Mouse (Mus musculus) intestine, embryonic 14.5 days (tissue): ENCODE measurements around the gene Calcb. TPM values are rescaled to one million over a fixed set of nuclear protein-coding genes. Genes with fewer than 3 reads are reported as not detected.
"Not testable (repeated sequence)": the region's sequence is repeated elsewhere in the genome, so short reads cannot be mapped to it uniquely, and the experiment has no call there.

Experiments used
- ATAC-seq: fragments of 200-750 bp; cut with Nextera tagmentation; replicated peaks from 2 replicates; pipeline ENCODE4 v1.8.0; 2017; ENCODE audit warnings: low read depth, moderate number of reproducible peaks, moderate TSS enrichment, moderate library complexity; ENCODE audit not compliant: low FRiP score, low TSS enrichment
- DNase-seq: peaks from one replicate; pipeline ENCODE4 v3.0.0-alpha.2; 2018; ENCODE audit warnings: low spot score
- H3K27ac ChIP-seq: fragments of 300-500 bp; sonication (generic); 2 replicates; pipeline ENCODE4 v1.5.1; 2014; ENCODE audit warnings: low read depth, mild to moderate bottlenecking, control low read depth
- H3K27me3 ChIP-seq: fragments of 300-500 bp; sonication (generic); replicated peaks from 2 replicates; pipeline ENCODE4 v1.6.1; 2014; ENCODE audit warnings: low read length, control low read depth; ENCODE audit not compliant: control insufficient read depth, insufficient read depth
- H3K36me3 ChIP-seq: fragments of 300-500 bp; sonication (generic); 2 replicates; pipeline ENCODE4 v1.6.1; 2014; ENCODE audit warnings: low read length, control low read depth; ENCODE audit not compliant: control insufficient read depth, insufficient read depth
- H3K4me1 ChIP-seq: fragments of 300-500 bp; sonication (generic); replicated peaks from 2 replicates; pipeline ENCODE4 v1.6.1; 2014; ENCODE audit warnings: low read length, control low read depth, mixed read lengths; ENCODE audit not compliant: control insufficient read depth, insufficient read depth
- H3K4me2 ChIP-seq: fragments of 300-500 bp; sonication (generic); 2 replicates; pipeline ENCODE4 v1.6.1; 2014; ENCODE audit warnings: low read length
- H3K4me3 ChIP-seq: fragments of 300-500 bp; sonication (generic); 2 replicates; pipeline ENCODE4 v1.5.1; 2014; ENCODE audit warnings: low read depth, low read length, control low read depth, mixed read lengths
- H3K9ac ChIP-seq: fragments of 300-500 bp; sonication (generic); 2 replicates; pipeline ENCODE4 v1.6.1; 2014; ENCODE audit warnings: mild to moderate bottlenecking, low read length
- H3K9me3 ChIP-seq: fragments of 300-500 bp; sonication (generic); 2 replicates; pipeline ENCODE4 v1.6.1; 2016; ENCODE audit warnings: low read length, control low read depth; ENCODE audit not compliant: control insufficient read depth
- WGBS: fragments of 180-500 bp; shearing (Covaris S2); extraction: QIAGEN DNeasy Blood & Tissue Kit; methylation state at CpG from one replicate; pipeline ENCODE4 v1.1.7; 2014; 5-methylcytosine and 5-hydroxymethylcytosine counted together
- polyA plus RNA-seq: library from polyadenylated mRNA; unstranded; fragments of >200 nt; fragmentation: Nextera tagmentation; extraction: Ambion mirVana; gene quantifications from 2 replicates; pipeline ENCODE4 v1.2.1, GENCODE M21; 2014

Gene Calcb
- polyA plus RNA-seq, 1 experiment from 2014 or later = 1.3 TPM

GRCm38 (mm10) chr7:114719381-114720131 lies 1.1 kb downstream of the Calcb start:
- Histone ChIP-seq H3K9ac (no peak overlapping the region), H3K36me3 (no peaks in the 10 kb centered on the region), H3K9me3 (no peaks in the 10 kb centered on the region), H3K4me1 (peaks cover 4% of the 10 kb centered on the region; the same call in 1 of the 2 replicates), H3K27ac (no peak overlapping the region), H3K4me2 (peak overlapping the region; percentile 36), H3K27me3 (peaks cover 39% of the 10 kb centered on the region), H3K4me3 (peak overlapping the region; percentile 1; the same call in 1 of the 2 replicates)
- DNase-seq = peak; percentile 66
- ATAC-seq = peak; percentile 66; the same call in 1 of the 2 replicates
- 4% methylated on average over 17 of the region's 17 CpGs for WGBS

GRCm38 (mm10) chr7:114729696-114730095 lies 11.3 kb downstream of the Calcb start:
- H3K9ac ChIP-seq, H3K4me1 ChIP-seq, H3K27me3 ChIP-seq, ATAC-seq, H3K4me3 ChIP-seq, H3K27ac ChIP-seq, H3K36me3 ChIP-seq, H3K4me2 ChIP-seq, H3K9me3 ChIP-seq: not testable (repeated sequence)
- peak; percentile 47 for DNase-seq
- WGBS = 64% methylated on average over 4 of the region's 4 CpGs

- Histone ChIP-seq H3K9me3 (no peaks in the 10 kb centered on the region), H3K27ac (no peak overlapping the region), H3K4me3 (no peak overlapping the region), H3K4me1 (no peaks in the 10 kb centered on the region), H3K9ac (no peak overlapping the region), H3K4me2 (no peak overlapping the region), H3K27me3 (no peaks in the 10 kb centered on the region), H3K36me3 (no peaks in the 10 kb centered on the region)
- 72% methylated on average over 6 of the region's 6 CpGs for WGBS
- ATAC-seq = no peak
- DNase-seq = peak; percentile 43
Measured at GRCm38 (mm10) chr7:114731175-114731574, 12.7 kb downstream of the Calcb start.

GRCm38 (mm10) chr7:114731700-114732099 lies 13.3 kb downstream of the Calcb start:
- not testable (repeated sequence) for H3K27ac ChIP-seq, H3K9ac ChIP-seq, H3K4me2 ChIP-seq, ATAC-seq, H3K4me3 ChIP-seq, H3K9me3 ChIP-seq, H3K27me3 ChIP-seq, H3K4me1 ChIP-seq, H3K36me3 ChIP-seq
- DNase-seq = peak; percentile 43
- 39% methylated on average over 4 of the region's 4 CpGs for WGBS

- Histone ChIP-seq H3K9me3 (no peaks in the 10 kb centered on the region), H3K27me3 (no peaks in the 10 kb centered on the region), H3K36me3 (no peaks in the 10 kb centered on the region), H3K4me2 (no peak overlapping the region), H3K27ac (no peak overlapping the region), H3K4me3 (no peak overlapping the region), H3K4me1 (no peaks in the 10 kb centered on the region), H3K9ac (no peak overlapping the region)
- DNase-seq (no peak), ATAC-seq (no peak)
- WGBS = 86% methylated on average over 5 of the region's 5 CpGs
Measured at GRCm38 (mm10) chr7:114736256-114736655, 17.8 kb downstream of the Calcb start.

GRCm38 (mm10) chr7:114738166-114738565 lies 19.7 kb downstream of the Calcb start:
- ATAC-seq (no peak), DNase-seq (no peak)
- no peak overlapping the region for H3K27ac ChIP-seq
- no peak overlapping the region for H3K4me2 ChIP-seq
- no peaks in the 10 kb centered on the region for H3K36me3 ChIP-seq
- no peak overlapping the region for H3K4me3 ChIP-seq
- H3K9ac ChIP-seq = no peak overlapping the region
- H3K9me3 ChIP-seq = no peaks in the 10 kb centered on the region
- no peaks in the 10 kb centered on the region for H3K4me1 ChIP-seq
- H3K27me3 ChIP-seq = no peaks in the 10 kb centered on the region

GRCm38 (mm10) chr7:114740360-114741165 lies 22.1 kb downstream of the Calcb start:
- no peak overlapping the region for H3K4me2 ChIP-seq
- ATAC-seq = no peak
- peaks cover 3% of the 10 kb centered on the region; the same call in 1 of the 2 replicates for H3K4me1 ChIP-seq
- H3K9ac ChIP-seq = no peak overlapping the region
- WGBS = 56% methylated on average over 6 of the region's 6 CpGs
- no peaks in the 10 kb centered on the region for H3K36me3 ChIP-seq
- no peaks in the 10 kb centered on the region for H3K27me3 ChIP-seq
- no peak overlapping the region for H3K4me3 ChIP-seq
- H3K27ac ChIP-seq = no peak overlapping the region
- no peaks in the 10 kb centered on the region for H3K9me3 ChIP-seq
- DNase-seq = no peak

GRCm38 (mm10) chr7:114743022-114743780 lies 24.8 kb downstream of the Calcb start, which contains the start of gene Insc:
Gene Insc, plus strand, starts transcription at chr7:114743694.
- no peaks in the 10 kb centered on the region for H3K27me3 ChIP-seq
- H3K9me3 ChIP-seq = no peaks in the 10 kb centered on the region
- H3K27ac ChIP-seq = peak within 1 kb of the TSS; percentile 72; the same call in 1 of the 2 replicates
- no peak within 1 kb of the TSS for H3K9ac ChIP-seq
- DNase-seq (no peak), ATAC-seq (no peak)
- H3K4me3 ChIP-seq = no peak within 1 kb of the TSS
- H3K4me1 ChIP-seq = peaks cover 3% of the 10 kb centered on the region; the same call in 1 of the 2 replicates
- peak within 1 kb of the TSS; percentile 18 for H3K4me2 ChIP-seq
- H3K36me3 ChIP-seq = no peaks in the 10 kb centered on the region
- WGBS = 65% methylated on average over 5 of the region's 5 CpGs
